Mouse (Mus musculus) c-Kit-positive CD71-negative TER-119-negative erythroid progenitor cells, embryonic 14.5 days (primary cell): ENCODE measurements around the gene Nop2.
"Not testable (repeated sequence)": the region's sequence is repeated elsewhere in the genome, so short reads cannot be mapped to it uniquely, and the experiment has no call there.

Experiments used
- DNase-seq: peaks from one replicate; pipeline ENCODE4 v3.0.0-alpha.2; 2013; ENCODE audit warnings: low read depth

Gene Nop2

GRCm38 (mm10) chr6:125153682-125154081, 22.0 kb downstream of the Nop2 start:
- DNase-seq = no peak

- no peak for DNase-seq
Measured at GRCm38 (mm10) chr6:125154550-125154949, 22.8 kb downstream of the Nop2 start.

- no peak for DNase-seq
Measured at GRCm38 (mm10) chr6:125155262-125155661, 23.6 kb downstream of the Nop2 start.

- no peak for DNase-seq
Measured at GRCm38 (mm10) chr6:125156491-125156890, 24.8 kb downstream of the Nop2 start.

- DNase-seq = no peak
Measured at GRCm38 (mm10) chr6:125156903-125157614, 25.4 kb downstream of the Nop2 start.

GRCm38 (mm10) chr6:125158944-125159492, 27.3 kb downstream of the Nop2 start:
- DNase-seq = no peak

- DNase-seq = no peak
Measured at GRCm38 (mm10) chr6:125159773-125160557, 28.3 kb downstream of the Nop2 start.

- DNase-seq = no peak
Measured at GRCm38 (mm10) chr6:125160558-125160853, 28.8 kb downstream of the Nop2 start.

- DNase-seq = no peak
Measured at GRCm38 (mm10) chr6:125160854-125161760, 29.4 kb downstream of the Nop2 start.

GRCm38 (mm10) chr6:125161971-125162370, 30.3 kb downstream of the Nop2 start:
- peak; percentile 74 for DNase-seq

GRCm38 (mm10) chr6:125162615-125163305, 31.1 kb downstream of the Nop2 start:
- not testable (repeated sequence) for DNase-seq

- no peak for DNase-seq
Measured at GRCm38 (mm10) chr6:125163801-125164657, 32.3 kb downstream of the Nop2 start.

- DNase-seq = no peak
Measured at GRCm38 (mm10) chr6:125164672-125165327, 33.1 kb downstream of the Nop2 start.

GRCm38 (mm10) chr6:125165328-125165891, 33.7 kb downstream of the Nop2 start:
- DNase-seq = peak; percentile 92

- DNase-seq = no peak
Measured at GRCm38 (mm10) chr6:125166051-125166751, 34.5 kb downstream of the Nop2 start, which contains the start of gene Gapdh. Gene Gapdh, minus strand, starts transcription at chr6:125166467.

- no peak for DNase-seq
Measured at GRCm38 (mm10) chr6:125166861-125167650, 35.3 kb downstream of the Nop2 start.

GRCm38 (mm10) chr6:125168086-125168485, 36.4 kb downstream of the Nop2 start:
- no peak for DNase-seq

- no peak for DNase-seq
Measured at GRCm38 (mm10) chr6:125170194-125170593, 38.5 kb downstream of the Nop2 start.
